Mouse (Mus musculus) thymus, adult 2 months (tissue): ENCODE measurements around the gene Psmd3.

Source experiments
- CTCF ChIP-seq: fragments of 200-500 bp; IDR thresholded peaks from 2 replicates; pipeline ENCODE4 v1.5.1; 2012; ENCODE audit warnings: mild to moderate bottlenecking, control low read depth, low read length, moderate library complexity, borderline replicate concordance; ENCODE audit not compliant: control insufficient read depth, poor library complexity, insufficient read depth; ENCODE audit errors: extremely low read depth
- POLR2A ChIP-seq: fragments of 200-500 bp; IDR thresholded peaks from 2 replicates; pipeline ENCODE4 v1.6.1; 2012; ENCODE audit warnings: mild to moderate bottlenecking, low read length, control low read depth, moderate library complexity; ENCODE audit not compliant: control insufficient read depth, poor library complexity, insufficient read depth; ENCODE audit errors: extremely low read depth

GRCm38 (mm10) chr11:98730727-98731126 lies 48.4 kb downstream of the Psmd3 start:
- TF ChIP-seq POLR2A (no peak), CTCF (no peak)
